Mouse (Mus musculus) fat pad, adult 2 months (tissue): ENCODE measurements around the gene Cdh5.
"Not testable (repeated sequence)": the region's sequence is repeated elsewhere in the genome, so short reads cannot be mapped to it uniquely, and the experiment has no call there.

Source experiments
- DNase-seq: peaks from one replicate; pipeline ENCODE4 v3.0.0-alpha.2; 2011; ENCODE audit warnings: low read depth, low spot score; ENCODE audit errors: extremely low read depth

Gene Cdh5

GRCm38 (mm10) chr8:104090993-104091900 is 10.2 kb upstream of the Cdh5 start:
- not testable (repeated sequence) for DNase-seq

GRCm38 (mm10) chr8:104093336-104093735 is 8.1 kb upstream of the Cdh5 start:
- DNase-seq = no peak

- DNase-seq = no peak
Measured at GRCm38 (mm10) chr8:104095595-104095994, 5.8 kb upstream of the Cdh5 start.

GRCm38 (mm10) chr8:104096644-104097043 is 4.8 kb upstream of the Cdh5 start:
- no peak for DNase-seq

GRCm38 (mm10) chr8:104098671-104099346 is 2.6 kb upstream of the Cdh5 start:
- no peak for DNase-seq

- no peak for DNase-seq
Measured at GRCm38 (mm10) chr8:104099347-104100099, 1.9 kb upstream of the Cdh5 start.

- not testable (repeated sequence) for DNase-seq
Measured at GRCm38 (mm10) chr8:104100724-104101123, 701 bp upstream of the Cdh5 start.

- no peak for DNase-seq
Measured at GRCm38 (mm10) chr8:104103462-104103861, 2.0 kb downstream of the Cdh5 start.

- DNase-seq = no peak
Measured at GRCm38 (mm10) chr8:104105768-104106167, 4.3 kb downstream of the Cdh5 start.

GRCm38 (mm10) chr8:104106276-104106946 is 5.0 kb downstream of the Cdh5 start:
- no peak for DNase-seq

GRCm38 (mm10) chr8:104107111-104107510 is 5.7 kb downstream of the Cdh5 start:
- DNase-seq = no peak

- DNase-seq = no peak
Measured at GRCm38 (mm10) chr8:104108048-104108447, 6.6 kb downstream of the Cdh5 start.

GRCm38 (mm10) chr8:104110498-104111134 is 9.2 kb downstream of the Cdh5 start:
- no peak for DNase-seq

GRCm38 (mm10) chr8:104121640-104122416 is 20.4 kb downstream of the Cdh5 start:
- no peak for DNase-seq

GRCm38 (mm10) chr8:104123080-104123657 is 21.7 kb downstream of the Cdh5 start:
- DNase-seq = no peak

GRCm38 (mm10) chr8:104124534-104124933 is 23.1 kb downstream of the Cdh5 start:
- no peak for DNase-seq

GRCm38 (mm10) chr8:104127160-104127883 is 25.9 kb downstream of the Cdh5 start:
- DNase-seq = no peak

GRCm38 (mm10) chr8:104130916-104131315 is 29.5 kb downstream of the Cdh5 start:
- no peak for DNase-seq
